Mouse (Mus musculus): Measurements from ENCODE around the gene Icam5.

Icam5 gene

DNA sequence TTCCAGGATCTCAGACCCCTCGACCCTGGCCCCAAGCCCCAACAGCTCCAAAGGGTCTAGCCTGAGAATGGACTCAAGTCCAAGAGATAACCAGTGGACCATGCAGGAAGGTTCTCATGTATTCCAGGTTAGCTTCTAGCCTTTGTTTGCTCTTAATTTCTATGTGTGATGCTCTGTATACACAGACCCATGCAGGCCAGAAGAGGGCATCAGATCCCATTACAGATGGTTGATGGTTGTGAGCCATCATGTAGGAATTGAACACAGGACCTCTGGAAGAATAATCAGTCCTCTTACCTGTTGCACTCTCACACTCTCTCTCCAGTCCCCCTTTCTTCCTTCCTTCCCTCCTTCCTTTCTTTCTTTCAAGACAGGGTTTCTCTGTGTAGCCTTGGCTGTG lies 19.5 kb upstream of the Icam5 start:
- in situ Hi-C loops (cut with MseI, MboI): no loop called here

- in situ Hi-C loops (cut with MseI, MboI): no loop called here
These were observed 16.9 kb upstream of the Icam5 start for GRCm38 (mm10) chr9:21014691-21015570.

GRCm38 (mm10) chr9:21015571-21016130 lies 16.2 kb upstream of the Icam5 start, which contains the start of gene Icam1:
Gene Icam1, plus strand, starts transcription at chr9:21015985.
- in situ Hi-C loops (cut with MseI, MboI): no loop called here

- in situ Hi-C loops (cut with MseI, MboI): no loop called here
These were observed 15.3 kb upstream of the Icam5 start for GRCm38 (mm10) chr9:21016331-21017176.

DNA sequence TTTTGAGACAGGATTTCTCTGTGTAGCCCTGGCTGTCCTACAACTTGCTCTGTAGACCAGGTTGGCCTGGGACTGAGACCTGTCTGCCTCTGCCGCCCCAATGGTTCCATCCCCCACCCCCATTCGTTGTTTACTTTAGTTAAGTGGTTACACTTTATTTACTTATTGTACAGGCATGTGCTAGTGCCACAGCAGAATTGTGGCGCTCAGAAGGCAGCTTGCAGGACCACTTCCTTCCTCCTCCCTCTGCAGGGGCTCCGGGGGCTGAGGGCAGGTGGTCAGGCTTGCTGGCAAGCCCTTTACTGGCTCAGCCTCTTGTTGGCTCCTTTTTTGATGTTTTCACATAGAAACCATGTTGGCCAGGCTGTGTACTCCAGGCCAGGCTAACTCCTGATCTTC lies 14.7 kb upstream of the Icam5 start:
- in situ Hi-C loops (cut with MseI, MboI): no loop called here

- in situ Hi-C loops (cut with MseI, MboI): no loop called here
These were observed 13.3 kb upstream of the Icam5 start for GRCm38 (mm10) chr9:21018600-21018999.

DNA sequence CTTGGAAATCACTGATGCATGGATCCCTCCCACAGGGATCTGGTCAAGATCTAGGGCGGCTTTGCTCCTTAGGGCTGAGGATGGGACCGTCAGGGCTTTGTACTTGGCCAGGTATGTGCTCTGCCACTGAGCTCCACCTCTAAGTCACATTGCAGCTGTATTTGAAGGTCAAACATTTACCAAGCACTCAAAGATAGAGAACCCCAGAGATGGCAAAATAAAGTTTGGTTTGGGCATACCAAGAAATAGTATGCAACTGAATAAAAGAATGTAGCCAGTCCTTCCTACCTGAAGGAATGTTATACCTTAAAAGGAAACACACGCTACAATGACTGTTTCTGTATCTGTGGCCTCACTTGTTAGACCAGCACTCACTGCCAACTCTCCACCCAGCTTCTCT lies 10.5 kb upstream of the Icam5 start:
- in situ Hi-C loops (cut with MseI, MboI): no loop called here

DNA sequence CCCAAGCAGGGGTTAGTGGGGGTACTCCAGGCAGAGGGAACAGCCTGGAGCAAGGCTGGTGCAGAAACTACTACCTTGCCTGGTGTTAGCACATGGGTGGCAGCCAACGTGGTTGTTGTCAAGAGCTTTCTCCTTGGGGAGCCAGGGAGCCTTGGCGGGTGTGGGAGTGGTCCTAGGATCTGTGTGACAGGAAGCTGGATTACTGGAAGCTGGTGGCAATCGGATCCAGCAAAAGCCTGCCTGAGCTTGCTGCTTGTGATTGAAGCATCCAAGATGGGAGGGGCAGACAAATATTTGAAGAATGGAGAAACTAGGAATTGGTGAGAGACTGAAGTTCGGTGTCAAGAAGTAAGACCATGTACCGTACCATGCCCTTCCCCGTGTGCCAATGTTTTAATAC lies 9.6 kb upstream of the Icam5 start:
- in situ Hi-C loops (cut with MseI, MboI): no loop called here

- in situ Hi-C loops (cut with MseI, MboI): no loop called here
These were observed 9.1 kb upstream of the Icam5 start for GRCm38 (mm10) chr9:21022726-21023125.

GRCm38 (mm10) chr9:21025258-21025810 lies 6.5 kb upstream of the Icam5 start:
- in situ Hi-C loops (cut with MseI, MboI): no loop called here

DNA sequence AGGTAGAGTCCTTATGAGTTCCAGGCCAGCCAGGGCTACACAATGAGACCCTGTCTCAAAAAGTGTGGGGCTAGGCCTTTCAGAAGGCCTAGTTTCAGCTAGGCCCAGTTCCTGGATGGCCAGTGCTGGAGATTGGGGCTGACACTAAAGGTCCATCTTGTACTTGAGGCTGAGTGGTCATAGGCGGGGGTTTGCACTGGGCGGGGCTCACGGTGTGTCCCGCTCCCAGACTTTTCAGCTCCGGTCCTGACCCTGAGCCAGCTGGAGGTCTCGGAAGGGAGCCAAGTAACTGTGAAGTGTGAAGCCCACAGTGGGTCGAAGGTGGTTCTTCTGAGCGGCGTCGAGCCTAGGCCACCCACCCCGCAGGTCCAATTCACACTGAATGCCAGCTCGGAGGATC lies 5.0 kb upstream of the Icam5 start:
- in situ Hi-C loops (cut with MseI, MboI): no loop called here

GRCm38 (mm10) chr9:21027774-21028290 lies 4.0 kb upstream of the Icam5 start:
- in situ Hi-C loops (cut with MseI, MboI): no loop called here

DNA sequence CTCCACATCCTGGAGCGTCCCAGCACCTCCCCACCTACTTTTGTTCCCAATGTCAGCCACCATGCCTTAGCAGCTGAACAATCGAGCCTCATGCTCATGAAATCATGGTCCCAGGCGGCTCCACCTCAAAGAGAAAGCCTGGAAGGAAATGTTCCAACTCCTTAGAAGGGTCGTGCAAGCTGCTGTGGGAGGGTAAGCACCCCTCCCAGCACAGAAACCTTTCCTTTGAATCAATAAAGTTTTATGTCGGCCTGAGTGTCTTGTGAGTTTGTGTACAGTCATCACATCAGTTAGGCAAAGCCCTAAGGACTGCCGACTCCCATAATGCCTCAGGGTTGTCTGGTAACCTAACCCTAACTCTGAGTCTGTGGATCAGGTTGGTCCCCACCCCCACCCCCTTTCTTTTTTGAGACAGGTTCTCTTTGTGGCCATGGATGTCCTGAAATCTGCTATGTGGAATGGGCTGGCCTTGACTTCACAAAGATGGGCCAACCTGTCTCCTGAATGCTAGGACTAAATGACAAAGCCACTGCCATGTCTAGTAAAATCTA lies 3.2 kb upstream of the Icam5 start:
- in situ Hi-C loops (cut with MseI, MboI): no loop called here

- in situ Hi-C loops (cut with MseI, MboI): no loop called here
These were observed 2.4 kb upstream of the Icam5 start, which contains the start of gene Icam4 for GRCm38 (mm10) chr9:21029291-21030054. Gene Icam4, plus strand, starts transcription at chr9:21029373.

DNA sequence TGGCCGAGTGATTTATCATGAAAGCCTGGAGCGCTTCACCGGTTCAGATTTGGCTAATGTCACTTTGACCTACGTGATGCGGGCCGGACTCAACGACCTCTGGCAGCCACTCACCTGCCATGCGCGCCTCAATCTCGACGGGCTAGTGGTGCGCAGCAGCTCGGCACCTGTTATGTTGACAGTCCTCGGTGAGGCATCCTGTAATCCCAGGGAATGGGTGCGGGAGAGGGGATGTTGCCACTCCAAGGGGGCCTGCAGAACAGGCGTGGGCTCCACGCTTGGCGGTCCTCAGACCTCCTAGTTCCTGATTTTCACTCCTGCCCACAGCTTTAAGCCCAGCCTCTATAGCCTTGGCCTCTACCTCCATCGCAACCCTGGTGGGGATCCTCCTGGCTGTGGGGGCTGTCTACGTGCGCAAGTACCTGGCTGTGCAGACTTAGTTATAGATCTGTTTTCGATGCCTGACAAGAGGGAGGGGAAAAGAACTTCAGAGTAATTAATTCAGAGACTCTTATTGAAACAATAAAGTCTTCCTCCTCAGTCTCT lies 1.7 kb upstream of the Icam5 start:
- in situ Hi-C loops (cut with MseI, MboI): no loop called here

DNA sequence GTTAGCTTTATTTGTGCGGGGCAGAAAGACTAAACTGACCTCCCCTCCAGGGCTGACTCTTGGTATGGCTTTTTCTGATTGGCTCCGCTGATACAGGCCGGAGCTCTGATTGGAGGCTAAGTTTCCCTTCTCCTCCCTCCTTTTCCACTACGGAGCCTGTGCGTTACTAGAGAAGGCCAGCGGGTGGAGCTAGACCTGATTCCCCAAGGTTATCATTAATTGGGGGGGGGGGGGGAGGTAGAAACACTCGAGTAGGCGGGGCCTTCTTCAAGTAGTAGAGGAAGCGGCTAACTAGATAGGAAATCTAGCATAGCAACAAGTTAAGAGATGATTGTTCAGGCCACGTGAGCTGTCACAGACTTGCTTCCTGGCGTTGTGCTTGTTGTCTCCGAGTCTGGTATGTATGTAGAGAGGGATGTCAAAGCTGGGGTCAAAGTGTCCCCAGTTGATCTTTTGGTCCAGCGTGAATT lies 1.1 kb upstream of the Icam5 start:
- in situ Hi-C loops (cut with MseI, MboI): no loop called here

DNA sequence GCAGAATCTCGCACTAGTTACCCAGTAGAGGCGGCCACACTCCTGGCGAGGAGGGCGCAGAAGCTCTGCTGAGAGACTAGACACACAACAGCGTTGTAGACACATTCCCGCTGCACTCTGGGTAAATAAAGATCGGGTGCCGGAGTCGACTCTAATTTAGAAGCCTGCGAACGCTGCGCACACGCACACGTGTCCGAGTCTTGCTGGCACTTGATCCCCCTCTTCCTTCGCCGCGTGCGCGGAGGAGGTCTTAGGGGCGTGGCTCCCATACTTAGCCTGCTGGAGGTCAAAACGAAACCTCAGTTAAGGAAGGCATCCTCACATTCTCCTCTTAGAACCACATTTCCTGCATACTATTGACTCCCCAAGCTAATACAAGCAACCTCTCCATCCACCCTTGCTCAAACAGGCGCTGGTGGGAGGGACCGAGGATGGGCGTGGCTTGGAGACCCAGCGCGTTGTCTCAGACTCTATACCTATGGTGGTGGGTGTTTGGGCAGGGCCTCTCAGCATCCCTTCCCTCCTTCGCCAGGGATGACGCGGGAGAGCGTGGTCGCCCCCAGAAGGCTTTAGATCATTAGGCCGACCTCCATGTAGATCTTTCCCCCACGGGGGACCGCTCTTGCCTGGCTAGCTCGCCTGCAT lies 500 bp upstream of the Icam5 start:
- in situ Hi-C loops (cut with MseI, MboI): no loop called here

- in situ Hi-C loops (cut with MseI, MboI): no loop called here
These were observed 618 bp downstream of the Icam5 start for GRCm38 (mm10) chr9:21032491-21032890.

DNA sequence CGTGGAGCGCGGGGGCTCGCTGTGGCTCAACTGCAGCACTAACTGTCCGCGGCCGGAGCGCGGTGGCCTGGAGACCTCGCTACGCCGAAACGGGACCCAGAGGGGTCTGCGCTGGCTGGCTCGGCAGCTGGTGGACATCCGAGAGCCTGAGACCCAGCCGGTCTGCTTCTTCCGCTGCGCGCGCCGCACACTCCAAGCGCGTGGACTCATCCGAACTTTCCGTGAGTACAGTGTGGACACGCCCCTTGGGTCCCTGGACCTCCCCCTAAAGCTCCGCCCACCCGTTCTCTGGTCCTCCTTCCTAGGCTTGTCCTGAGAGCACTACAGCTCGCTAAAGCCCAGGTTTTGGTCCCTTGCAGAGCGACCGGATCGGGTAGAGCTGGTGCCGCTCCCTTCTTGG lies 1.3 kb downstream of the Icam5 start:
- in situ Hi-C loops (cut with MseI, MboI): no loop called here
